9 mouse cellular contexts compared by ENCODE assay signal in genomic region chr17:68841097-68841891, GRCm38 (mm10). TPM values are rescaled to one million over a fixed set of nuclear protein-coding genes. Genes with fewer than 3 reads are reported as not detected.
DNase-seq lines count a peak whose midpoint lies in the region; ATAC-seq lines count a peak whose summit lies in the region.
"Had no signal": no experiment of that assay in that cellular context is flagged by ENCODE, and none has a peak within 500 bp of the region (broad histone marks: within the 10 kb centered on the region; RNA-seq: fewer than 3 reads in every experiment).

No protein-coding gene starts in this region.

- peaks cover 32% of the 10 kb centered on the region for H3K27me3 ChIP-seq in intestine, embryonic 16.5 days (replicated peaks; ENCODE audit: control insufficient read depth, insufficient read depth, low read length)
- H3K27me3 ChIP-seq in limb, embryonic 11.5 days (ENCODE audit: control insufficient read depth, insufficient read depth, low read length), result peaks cover 46% of the 10 kb centered on the region
- peaks cover 34% of the 10 kb centered on the region for H3K27me3 ChIP-seq in midbrain, embryonic 13.5 days
- H3K27me3 ChIP-seq in stomach, embryonic 16.5 days (ENCODE audit: control insufficient read depth, insufficient read depth, low read length), result peaks cover 39% of the 10 kb centered on the region

- H3K9me3 ChIP-seq in intestine, embryonic 16.5 days (ENCODE audit: control insufficient read depth, low read length), result no peaks in the 10 kb centered on the region
- no peaks in the 10 kb centered on the region for H3K9me3 ChIP-seq in limb, embryonic 11.5 days (ENCODE audit: control insufficient read depth, low read length)
- no peaks in the 10 kb centered on the region for H3K9me3 ChIP-seq in midbrain, embryonic 13.5 days
- H3K9me3 ChIP-seq in stomach, embryonic 16.5 days (replicated peaks; ENCODE audit: control insufficient read depth, low read length), result no peaks in the 10 kb centered on the region

- DNase-seq in adrenal gland, postnatal 25 days, result peak; percentile 83
- DNase-seq in embryo, embryonic 11 days, result peak; percentile 82
- peak; percentile 46 for DNase-seq in gastrocnemius, postnatal 25 days
- peak; percentile 81 for DNase-seq in limb, embryonic 11.5 days (ENCODE audit: low spot score)

- H3K4me1 ChIP-seq in intestine, embryonic 16.5 days (ENCODE audit: control insufficient read depth, insufficient read depth, low read length), result peaks cover 25% of the 10 kb centered on the region
- H3K4me1 ChIP-seq in limb, embryonic 11.5 days (ENCODE audit: control insufficient read depth, insufficient read depth, low read length), result peaks cover 15% of the 10 kb centered on the region
- H3K4me1 ChIP-seq in midbrain, embryonic 13.5 days (replicated peaks), result peaks cover 46% of the 10 kb centered on the region
- H3K4me1 ChIP-seq in stomach, embryonic 16.5 days (ENCODE audit: control insufficient read depth, insufficient read depth, low read length), result peaks cover 20% of the 10 kb centered on the region

- H3K9ac ChIP-seq in intestine, embryonic 16.5 days (ENCODE audit: low read depth, low read length), result peak overlapping the region; percentile 70
- H3K9ac ChIP-seq in limb, embryonic 11.5 days (ENCODE audit: low read length), result peak overlapping the region; percentile 62
- peak overlapping the region; percentile 75 for H3K9ac ChIP-seq in midbrain, embryonic 13.5 days (replicated peaks)
- peak overlapping the region; percentile 71 for H3K9ac ChIP-seq in stomach, embryonic 16.5 days (ENCODE audit: low read length)

- WGBS in intestine, embryonic 16.5 days, result under 1% methylated on average over 75 of the region's 75 CpGs
- under 1% methylated on average over 63 of the region's 75 CpGs for WGBS in limb, embryonic 11.5 days
- WGBS in midbrain, embryonic 13.5 days, result under 1% methylated on average over 73 of the region's 75 CpGs
- WGBS in stomach, embryonic 16.5 days, result under 1% methylated on average over 74 of the region's 75 CpGs

- no peak overlapping the region for H3K27ac ChIP-seq in intestine, embryonic 16.5 days (ENCODE audit: low read length)
- H3K27ac ChIP-seq in limb, embryonic 11.5 days (replicated peaks; ENCODE audit: low read depth, low read length), result no peak overlapping the region
- 0 out of 2 replicates have a peak overlapping the region, but pooled peaks have one; percentile 47 for H3K27ac ChIP-seq in midbrain, embryonic 13.5 days
- H3K27ac ChIP-seq in stomach, embryonic 16.5 days (ENCODE audit: low read length), result no peak overlapping the region

- H3K36me3 ChIP-seq in intestine, embryonic 16.5 days (ENCODE audit: control insufficient read depth, insufficient read depth, low read length), result no peaks in the 10 kb centered on the region
- H3K36me3 ChIP-seq in limb, embryonic 11.5 days (ENCODE audit: control insufficient read depth, insufficient read depth, low read length), result no peaks in the 10 kb centered on the region
- no peaks in the 10 kb centered on the region for H3K36me3 ChIP-seq in midbrain, embryonic 13.5 days
- H3K36me3 ChIP-seq in stomach, embryonic 16.5 days (ENCODE audit: control insufficient read depth, insufficient read depth, low read length), result no peaks in the 10 kb centered on the region

- H3K4me2 ChIP-seq in intestine, embryonic 16.5 days (ENCODE audit: low read depth, low read length), result peak overlapping the region; percentile 100
- peak overlapping the region; percentile 97 for H3K4me2 ChIP-seq in limb, embryonic 11.5 days (ENCODE audit: low read depth, severe bottlenecking)
- H3K4me2 ChIP-seq in midbrain, embryonic 13.5 days (replicated peaks), result peak overlapping the region; percentile 95
- H3K4me2 ChIP-seq in stomach, embryonic 16.5 days (ENCODE audit: low read depth, low read length), result peak overlapping the region; percentile 97

- ATAC-seq in intestine, embryonic 16.5 days, result peak; percentile 86
- peak; percentile 47 for ATAC-seq in limb, embryonic 11.5 days (ENCODE audit: insufficient number of reproducible peaks, low FRiP score, low TSS enrichment, low read depth)
- ATAC-seq in midbrain, embryonic 13.5 days, result peak; percentile 61
- ATAC-seq in stomach, embryonic 16.5 days (ENCODE audit: insufficient read depth, low FRiP score), result peak; percentile 67
- ATAC-seq in inflammation-experienced regulatory T-cells, adult 6 months, result no peak

- H3K4me3 ChIP-seq in intestine, embryonic 16.5 days (ENCODE audit: low read length), result peak overlapping the region; percentile 64
- H3K4me3 ChIP-seq in limb, embryonic 11.5 days (ENCODE audit: low read depth, low read length), result peak overlapping the region; percentile 51
- H3K4me3 ChIP-seq in midbrain, embryonic 13.5 days (replicated peaks), result peak overlapping the region; percentile 54
- H3K4me3 ChIP-seq in stomach, embryonic 16.5 days (replicated peaks; ENCODE audit: low read length), result peak overlapping the region; percentile 56

RNA-seq across cellular contexts. Expression of gene Tmem200c, which starts 14.9 kb away (rescaled TPM):
- 0.57 and 1.0 TPM in 2 replicates for total RNA-seq in adrenal gland, postnatal 25 days (2021)
- under 1 TPM; 0.19 to 0.28 TPM for total RNA-seq in gastrocnemius, postnatal 25 days (2021)
- polyA plus RNA-seq in intestine, embryonic 16.5 days (2015; fragmentation: Nextera tagmentation; extraction: Ambion mirVana), result 0.10 and 0.16 TPM in 2 replicates
- 0.99 and 1.3 TPM in 2 replicates for polyA plus RNA-seq in limb, embryonic 11.5 days (2014; fragmentation: Nextera tagmentation; extraction: Ambion mirVana)
- polyA plus RNA-seq in midbrain, embryonic 13.5 days (2015; fragmentation: Nextera tagmentation; extraction: Ambion mirVana), result 2.0 and 2.8 TPM in 2 replicates
- 0.09 and 0.17 TPM in 2 replicates for polyA plus RNA-seq in stomach, embryonic 16.5 days (2015; fragmentation: Nextera tagmentation; extraction: Ambion mirVana)
- polyA plus RNA-seq in inflammation-experienced regulatory T-cells, adult 6 months (2017; shearing (Covaris generic)), result not detected
- total RNA-seq: neutrophil, adult 5-6 weeks had no signal
